Mouse (Mus musculus) hematopoietic multipotent progenitor cell, adult 10-12 weeks (in vitro differentiated cells): Measurements from ENCODE around the gene Plet1. TPM values are rescaled to one million over a fixed set of nuclear protein-coding genes. Genes with fewer than 3 reads are reported as not detected.

Experiments used
- polyA plus RNA-seq: library from polyadenylated mRNA; stranded (reverse); fragments of >175 nt; gene quantifications from 2 replicates; pipeline ENCODE4 v1.2.3, GENCODE M21; 2012; ENCODE audit warnings: low replicate concordance

Plet1 gene
- not detected in 2 replicates for polyA plus RNA-seq

GRCm38 (mm10) chr9:50494311-50494710 lies at the start of gene Plet1:
Plet1 (plus strand) TSS chr9:50494525.

GRCm38 (mm10) chr9:50528293-50528892 lies 34.1 kb downstream of the Plet1 start, which contains the start of gene Pts:
Pts (minus strand) TSS chr9:50528724.

GRCm38 (mm10) chr9:50554241-50555093 lies 60.1 kb downstream of the Plet1 start, which contains the start of gene Il18:
Il18 (plus strand) TSS chr9:50554827.

GRCm38 (mm10) chr9:50555094-50555446 lies 60.7 kb downstream of the Plet1 start, which contains the start of gene Bco2:
Bco2 (minus strand) TSS chr9:50555181.

Other genes with a start within 250 kb of the Plet1 start
- 4.2 and 33.7 TPM in 2 replicates for gene Rpl10-ps3, start 149.6 kb upstream of the Plet1 start, polyA plus RNA-seq
- 23.7 and 46.7 TPM in 2 replicates for gene Pts, start 34.2 kb downstream of the Plet1 start, polyA plus RNA-seq
- 1.6 and 9.5 TPM in 2 replicates for gene Il18, start 60.3 kb downstream of the Plet1 start, polyA plus RNA-seq
- 0.07 and 0.20 TPM in 2 replicates for gene Bco2, start 60.7 kb downstream of the Plet1 start, polyA plus RNA-seq
- not detected in 2 replicates for gene Tex12, start 66.8 kb downstream of the Plet1 start, polyA plus RNA-seq
- gene Sdhd, start 109.3 kb downstream of the Plet1 start, polyA plus RNA-seq, result 7.0 and 22.5 TPM in 2 replicates
- 3.0 and 11.5 TPM in 2 replicates for gene Timm8b, start 109.4 kb downstream of the Plet1 start, polyA plus RNA-seq
- 0.16 TPM in 1 of 2 replicates, not detected in the other for gene Pih1d2, start 122.8 kb downstream of the Plet1 start, polyA plus RNA-seq
- gene Nkapd1, start 122.9 kb downstream of the Plet1 start, polyA plus RNA-seq, result 7.3 and 14.3 TPM in 2 replicates
- 15.4 and 24.2 TPM in 2 replicates for gene Dlat, start 165.3 kb downstream of the Plet1 start, polyA plus RNA-seq
- gene Dixdc1, start 245.0 kb downstream of the Plet1 start, polyA plus RNA-seq, result 0.08 TPM in 1 of 2 replicates, not detected in the other